ENCODE assay signal across 10 mouse cellular contexts in the genomic region with DNA sequence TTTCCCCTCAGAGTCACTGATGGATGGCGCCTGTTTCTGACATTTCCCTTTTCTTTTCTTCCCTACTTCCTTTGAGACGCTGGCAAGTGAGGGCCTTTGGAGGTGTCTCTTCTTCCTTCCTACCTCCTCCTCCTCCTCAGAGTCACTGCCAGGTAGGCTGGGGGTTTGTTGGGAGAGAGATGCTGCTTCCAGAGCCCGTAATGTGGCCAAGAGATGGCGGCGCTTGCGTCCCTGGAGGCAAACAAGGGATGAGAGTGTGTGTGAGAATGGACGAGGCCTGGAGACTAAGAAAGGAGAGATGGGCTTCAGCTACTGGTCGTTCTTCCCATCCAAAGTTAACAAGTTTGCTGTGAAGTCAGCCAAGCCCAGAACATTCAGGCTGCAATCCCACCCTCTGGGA. TPM values are rescaled to one million over a fixed set of nuclear protein-coding genes. Genes with fewer than 3 reads are reported as not detected.
DNase-seq lines count a peak whose midpoint lies in the region; ATAC-seq and TF ChIP-seq lines count a peak whose summit lies in the region.
"Had no signal": no experiment of that assay in that cellular context is flagged by ENCODE, and none has a peak within 500 bp of the region (broad histone marks: within the 10 kb centered on the region; RNA-seq: fewer than 3 reads in every experiment).

No protein-coding gene starts in this region.

- peaks cover 41% of the 10 kb centered on the region for H3K4me1 ChIP-seq in forebrain, embryonic 10.5 days
- peaks cover 35% of the 10 kb centered on the region for H3K4me1 ChIP-seq in forebrain, embryonic 15.5 days
- H3K4me1 ChIP-seq in intestine, embryonic 14.5 days (replicated peaks; ENCODE audit: control insufficient read depth, insufficient read depth, low read length): peaks cover 23% of the 10 kb centered on the region
- no peaks in the 10 kb centered on the region for H3K4me1 ChIP-seq in intestine, postnatal 0 days (replicated peaks; ENCODE audit: control insufficient read depth, insufficient read depth, low read length)
- H3K4me1 ChIP-seq in E14TG2a.4 (replicated peaks; ENCODE audit: low read depth, low read length): peaks cover 52% of the 10 kb centered on the region
- H3K4me1 ChIP-seq in limb, embryonic 15.5 days: peaks cover 30% of the 10 kb centered on the region

- H3K4me3 ChIP-seq in forebrain, embryonic 10.5 days: peak overlapping the region; percentile 87
- no peak overlapping the region for H3K4me3 ChIP-seq in forebrain, embryonic 15.5 days
- H3K4me3 ChIP-seq in intestine, embryonic 14.5 days (ENCODE audit: low read depth, low read length): no peak overlapping the region
- H3K4me3 ChIP-seq in intestine, postnatal 0 days (ENCODE audit: low read depth, low read length): no peak overlapping the region
- peak overlapping the region; percentile 92; the same call in 1 of the 2 replicates for H3K4me3 ChIP-seq in E14TG2a.4 (replicated peaks; ENCODE audit: low read length)
- H3K4me3 ChIP-seq in limb, embryonic 15.5 days: 0 out of 2 replicates have a peak overlapping the region, but pooled peaks have one; percentile 81

- ATAC-seq in forebrain, embryonic 15.5 days (replicated peaks): no peak
- no peak for ATAC-seq in intestine, embryonic 14.5 days (replicated peaks; ENCODE audit: low FRiP score, low TSS enrichment, low read depth)
- no peak for ATAC-seq in intestine, postnatal 0 days
- ATAC-seq in limb, embryonic 15.5 days (ENCODE audit: insufficient number of reproducible peaks, low FRiP score, low TSS enrichment, low read depth): no peak

- WGBS in forebrain, embryonic 10.5 days: 94% methylated on average over 8 of the region's 8 CpGs
- 88% methylated on average over 8 of the region's 8 CpGs for WGBS in forebrain, embryonic 15.5 days
- 80% methylated on average over 8 of the region's 8 CpGs for WGBS in intestine, embryonic 14.5 days
- 86% methylated on average over 8 of the region's 8 CpGs for WGBS in intestine, postnatal 0 days
- WGBS in limb, embryonic 15.5 days: 88% methylated on average over 8 of the region's 8 CpGs

- H3K9me3 ChIP-seq in forebrain, embryonic 10.5 days: no peaks in the 10 kb centered on the region
- no peaks in the 10 kb centered on the region for H3K9me3 ChIP-seq in forebrain, embryonic 15.5 days
- H3K9me3 ChIP-seq in intestine, embryonic 14.5 days (ENCODE audit: control insufficient read depth, low read length): no peaks in the 10 kb centered on the region
- H3K9me3 ChIP-seq in intestine, postnatal 0 days (ENCODE audit: control insufficient read depth): no peaks in the 10 kb centered on the region
- H3K9me3 ChIP-seq in E14TG2a.4 (ENCODE audit: low read length): no peaks in the 10 kb centered on the region
- no peaks in the 10 kb centered on the region for H3K9me3 ChIP-seq in limb, embryonic 15.5 days

- peaks cover 54% of the 10 kb centered on the region for H3K36me3 ChIP-seq in forebrain, embryonic 10.5 days (replicated peaks)
- peaks cover 33% of the 10 kb centered on the region for H3K36me3 ChIP-seq in forebrain, embryonic 15.5 days
- H3K36me3 ChIP-seq in intestine, embryonic 14.5 days (ENCODE audit: control insufficient read depth, insufficient read depth, low read length): peaks cover 53% of the 10 kb centered on the region
- peaks cover 41% of the 10 kb centered on the region; the same call in 1 of the 2 replicates for H3K36me3 ChIP-seq in intestine, postnatal 0 days (ENCODE audit: control insufficient read depth, insufficient read depth)
- H3K36me3 ChIP-seq in E14TG2a.4 (ENCODE audit: insufficient read depth, low read length): peaks cover 58% of the 10 kb centered on the region
- peaks cover 44% of the 10 kb centered on the region for H3K36me3 ChIP-seq in limb, embryonic 15.5 days

- H3K4me2 ChIP-seq in forebrain, embryonic 15.5 days (replicated peaks): no peak overlapping the region
- peak overlapping the region; percentile 73; the same call in 1 of the 2 replicates for H3K4me2 ChIP-seq in intestine, embryonic 14.5 days (ENCODE audit: low read length)
- no peak overlapping the region for H3K4me2 ChIP-seq in intestine, postnatal 0 days (replicated peaks; ENCODE audit: low read depth)
- no peak overlapping the region for H3K4me2 ChIP-seq in limb, embryonic 15.5 days

- TF ChIP-seq CTCF in intestine, postnatal 0 days (IDR thresholded peaks at IDR 0.05; ENCODE audit: low read depth): no peak
- no peak for TF ChIP-seq CTCF in E14TG2a.4 (conservative IDR thresholded peaks at IDR 0.05; ENCODE audit: low read length)

- no peaks in the 10 kb centered on the region for H3K27me3 ChIP-seq in forebrain, embryonic 10.5 days (ENCODE audit: poor library complexity, severe bottlenecking)
- H3K27me3 ChIP-seq in forebrain, embryonic 15.5 days: no peaks in the 10 kb centered on the region
- H3K27me3 ChIP-seq in intestine, embryonic 14.5 days (replicated peaks; ENCODE audit: control insufficient read depth, insufficient read depth, low read length): no peaks in the 10 kb centered on the region
- H3K27me3 ChIP-seq in intestine, postnatal 0 days (replicated peaks; ENCODE audit: control insufficient read depth, insufficient read depth, low read length): no peaks in the 10 kb centered on the region
- H3K27me3 ChIP-seq in E14TG2a.4 (ENCODE audit: insufficient read depth, low read length): peaks cover 5% of the 10 kb centered on the region; the same call in 1 of the 2 replicates
- H3K27me3 ChIP-seq in limb, embryonic 15.5 days: no peaks in the 10 kb centered on the region

- H3K9ac ChIP-seq in forebrain, embryonic 15.5 days (replicated peaks): no peak overlapping the region
- H3K9ac ChIP-seq in intestine, embryonic 14.5 days (ENCODE audit: low read length): no peak overlapping the region
- H3K9ac ChIP-seq in intestine, postnatal 0 days (ENCODE audit: low read depth, low read length): no peak overlapping the region
- peak overlapping the region; percentile 94; the same call in 1 of the 2 replicates for H3K9ac ChIP-seq in limb, embryonic 15.5 days

- no peak overlapping the region for H3K27ac ChIP-seq in forebrain, embryonic 10.5 days
- no peak overlapping the region for H3K27ac ChIP-seq in forebrain, embryonic 15.5 days (replicated peaks)
- no peak overlapping the region for H3K27ac ChIP-seq in intestine, embryonic 14.5 days (ENCODE audit: low read depth)
- no peak overlapping the region for H3K27ac ChIP-seq in intestine, postnatal 0 days (ENCODE audit: low read depth, low read length)
- H3K27ac ChIP-seq in limb, embryonic 15.5 days: no peak overlapping the region

- DNase-seq in forebrain, embryonic 10.5 days (ENCODE audit: extremely low spot score, low spot score): no peak
- no peak for DNase-seq in intestine, embryonic 14.5 days (ENCODE audit: low spot score)
- no peak for DNase-seq in layer of hippocampus, postnatal 25 days (ENCODE audit: extremely low spot score in 1 of 2, low spot score in 1 of 2)
- DNase-seq in adrenal gland, postnatal 10 days: no peak
- DNase-seq: kidney, postnatal 10 days; midbrain, embryonic 14.5 days had no signal

RNA-seq across cellular contexts. Expression of a gene that starts 1.6 kb away (rescaled TPM):
- 208 and 211 TPM in 2 replicates for polyA plus RNA-seq in forebrain, embryonic 10.5 days (2016; fragmentation: Nextera tagmentation; extraction: Ambion mirVana)
- polyA plus RNA-seq in forebrain, embryonic 15.5 days (2015; fragmentation: Nextera tagmentation; extraction: Ambion mirVana): 197 and 205 TPM in 2 replicates
- 353 and 396 TPM in 2 replicates for polyA plus RNA-seq in intestine, embryonic 14.5 days (2014; fragmentation: Nextera tagmentation; extraction: Ambion mirVana)
- 173 and 178 TPM in 2 replicates for polyA plus RNA-seq in intestine, postnatal 0 days (2015; fragmentation: Nextera tagmentation; extraction: Ambion mirVana)
- polyA plus RNA-seq in limb, embryonic 15.5 days (2015; fragmentation: Nextera tagmentation; extraction: Ambion mirVana): 327 and 418 TPM in 2 replicates
- total RNA-seq in layer of hippocampus, postnatal 25 days (2021): 10 to 100 TPM; 79.7 to 88.1 TPM
- total RNA-seq in adrenal gland, postnatal 10 days (2021): 100 to 1,000 TPM; 135 to 139 TPM

RNA-seq across cellular contexts. Expression of a gene that starts 2.4 kb away (rescaled TPM):
- 43.5 and 46.5 TPM in 2 replicates for polyA plus RNA-seq in forebrain, embryonic 10.5 days (2016; fragmentation: Nextera tagmentation; extraction: Ambion mirVana)
- 24.4 and 25.8 TPM in 2 replicates for polyA plus RNA-seq in forebrain, embryonic 15.5 days (2015; fragmentation: Nextera tagmentation; extraction: Ambion mirVana)
- polyA plus RNA-seq in intestine, embryonic 14.5 days (2014; fragmentation: Nextera tagmentation; extraction: Ambion mirVana): 36.7 and 41.8 TPM in 2 replicates
- polyA plus RNA-seq in intestine, postnatal 0 days (2015; fragmentation: Nextera tagmentation; extraction: Ambion mirVana): 12.7 and 15.0 TPM in 2 replicates
- 36.4 and 41.8 TPM in 2 replicates for polyA plus RNA-seq in limb, embryonic 15.5 days (2015; fragmentation: Nextera tagmentation; extraction: Ambion mirVana)
- 10 to 100 TPM in 1 of 2 experiments, 1 to 10 TPM in 1; 9.2 to 10.7 TPM for total RNA-seq in layer of hippocampus, postnatal 25 days (2021)
- total RNA-seq in adrenal gland, postnatal 10 days (2021): 10 to 100 TPM; 15.3 to 17.6 TPM

RNA-seq across cellular contexts. Expression of a gene that starts 9.3 kb away (rescaled TPM):
- polyA plus RNA-seq in forebrain, embryonic 10.5 days (2016; fragmentation: Nextera tagmentation; extraction: Ambion mirVana): 178 and 183 TPM in 2 replicates
- polyA plus RNA-seq in forebrain, embryonic 15.5 days (2015; fragmentation: Nextera tagmentation; extraction: Ambion mirVana): 106 and 114 TPM in 2 replicates
- 163 and 185 TPM in 2 replicates for polyA plus RNA-seq in intestine, embryonic 14.5 days (2014; fragmentation: Nextera tagmentation; extraction: Ambion mirVana)
- 164 and 168 TPM in 2 replicates for polyA plus RNA-seq in intestine, postnatal 0 days (2015; fragmentation: Nextera tagmentation; extraction: Ambion mirVana)
- polyA plus RNA-seq in limb, embryonic 15.5 days (2015; fragmentation: Nextera tagmentation; extraction: Ambion mirVana): 80.1 and 104 TPM in 2 replicates
- 100 to 1,000 TPM; 122 to 128 TPM for total RNA-seq in layer of hippocampus, postnatal 25 days (2021)
- 100 to 1,000 TPM; 167 to 172 TPM for total RNA-seq in adrenal gland, postnatal 10 days (2021)

RNA-seq across cellular contexts. Expression of a gene that starts 17.2 kb away (rescaled TPM):
- polyA plus RNA-seq in forebrain, embryonic 10.5 days (2016; fragmentation: Nextera tagmentation; extraction: Ambion mirVana): 60.2 and 62.6 TPM in 2 replicates
- polyA plus RNA-seq in forebrain, embryonic 15.5 days (2015; fragmentation: Nextera tagmentation; extraction: Ambion mirVana): 33.9 and 35.1 TPM in 2 replicates
- polyA plus RNA-seq in intestine, embryonic 14.5 days (2014; fragmentation: Nextera tagmentation; extraction: Ambion mirVana): 74.1 and 85.8 TPM in 2 replicates
- 176 and 184 TPM in 2 replicates for polyA plus RNA-seq in intestine, postnatal 0 days (2015; fragmentation: Nextera tagmentation; extraction: Ambion mirVana)
- polyA plus RNA-seq in limb, embryonic 15.5 days (2015; fragmentation: Nextera tagmentation; extraction: Ambion mirVana): 74.3 and 75.9 TPM in 2 replicates
- 10 to 100 TPM; 61.4 to 61.8 TPM for total RNA-seq in layer of hippocampus, postnatal 25 days (2021)
- total RNA-seq in adrenal gland, postnatal 10 days (2021): 10 to 100 TPM; 65.5 to 68.8 TPM

RNA-seq across cellular contexts. Expression of a gene that starts 52.6 kb away (rescaled TPM):
- 8.8 and 9.9 TPM in 2 replicates for polyA plus RNA-seq in forebrain, embryonic 10.5 days (2016; fragmentation: Nextera tagmentation; extraction: Ambion mirVana)
- polyA plus RNA-seq in forebrain, embryonic 15.5 days (2015; fragmentation: Nextera tagmentation; extraction: Ambion mirVana): 20.3 and 22.0 TPM in 2 replicates
- 17.5 and 18.7 TPM in 2 replicates for polyA plus RNA-seq in intestine, embryonic 14.5 days (2014; fragmentation: Nextera tagmentation; extraction: Ambion mirVana)
- 2.2 and 2.4 TPM in 2 replicates for polyA plus RNA-seq in intestine, postnatal 0 days (2015; fragmentation: Nextera tagmentation; extraction: Ambion mirVana)
- polyA plus RNA-seq in limb, embryonic 15.5 days (2015; fragmentation: Nextera tagmentation; extraction: Ambion mirVana): 13.3 and 16.2 TPM in 2 replicates
- 10 to 100 TPM; 15.9 to 18.3 TPM for total RNA-seq in layer of hippocampus, postnatal 25 days (2021)
- total RNA-seq in adrenal gland, postnatal 10 days (2021): 10 to 100 TPM; 11.8 to 17.1 TPM

Comparison
In these comparisons a context has a peak if more than half of its experiments do, and no peak if none do; other contexts are left out.
1. H3K4me3 ChIP-seq: peak in forebrain, embryonic 10.5 days (single experiment), E14TG2a.4 (single experiment) and limb, embryonic 15.5 days (single experiment); none in forebrain, embryonic 15.5 days (single experiment), intestine, embryonic 14.5 days (single experiment) and intestine, postnatal 0 days (single experiment).